Mouse (Mus musculus): Measurements from ENCODE around the gene Uqcc1.

- TF ChIP-seq CTCF (IDR thresholded peaks at IDR 0.05; ENCODE audit: low read depth), result no peak
- no peak for TF ChIP-seq EP300 (IDR thresholded peaks at IDR 0.05; ENCODE audit: low read depth)
Observed at GRCm38 (mm10) chr2:155903632-155904008, 26.5 kb downstream of the Uqcc1 start.
